Mouse (Mus musculus) 416B (cell line): Measurements from ENCODE around the gene Ndufb10.

Experiments used
- DNase-seq: peaks from one replicate; pipeline ENCODE4 v3.0.0; 2011; ENCODE audit warnings: low read depth

Gene Ndufb10

DNA sequence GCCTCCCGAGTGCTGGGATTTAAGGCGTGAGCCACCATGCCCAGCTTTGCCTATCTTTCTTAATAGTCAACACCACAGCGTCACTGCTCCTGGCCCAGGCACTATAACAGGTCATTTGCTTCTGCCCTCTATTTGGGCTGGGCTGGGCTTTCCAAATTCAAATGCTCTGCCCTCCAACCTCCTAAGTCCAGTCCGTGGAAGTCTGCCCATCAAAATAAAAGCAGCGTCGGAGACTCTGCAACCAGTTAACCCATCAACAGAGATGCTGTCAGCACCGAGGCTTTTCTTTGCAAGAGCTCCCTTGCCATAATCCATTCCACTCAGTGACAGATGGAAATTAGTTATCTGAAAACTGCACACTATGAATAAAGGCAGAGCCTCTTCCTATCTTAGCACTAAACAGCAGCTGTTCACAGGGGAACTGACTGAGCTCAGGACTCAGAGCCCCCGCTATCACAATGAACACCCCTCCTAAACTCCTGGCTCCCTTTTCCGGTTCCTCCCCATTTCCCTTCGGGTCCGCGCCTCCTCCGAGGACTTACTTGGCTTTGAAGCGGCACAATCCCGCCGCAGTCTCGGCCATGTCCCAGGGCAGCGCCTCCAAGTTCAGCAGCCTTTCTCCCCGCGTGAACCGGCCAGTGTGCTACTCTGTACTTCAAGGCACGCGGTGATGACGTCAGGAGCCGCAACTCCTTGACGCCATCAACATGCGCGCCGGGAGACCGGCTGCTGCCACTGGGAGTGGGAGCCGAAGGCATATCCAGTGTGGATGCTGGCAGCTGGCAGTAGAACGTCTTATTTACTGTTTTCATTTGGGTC, 17.1 kb downstream of the Ndufb10 start, which contains the start of gene Tbl3:
Gene Tbl3 (minus strand): TSS at position 679 of the 819 bp plus-strand sequence.
- peak; percentile 95 for DNase-seq

GRCm38 (mm10) chr17:24705821-24706220, 18.5 kb downstream of the Ndufb10 start:
- no peak for DNase-seq

- no peak for DNase-seq
These were observed 23.0 kb downstream of the Ndufb10 start for GRCm38 (mm10) chr17:24701251-24701650.

DNA sequence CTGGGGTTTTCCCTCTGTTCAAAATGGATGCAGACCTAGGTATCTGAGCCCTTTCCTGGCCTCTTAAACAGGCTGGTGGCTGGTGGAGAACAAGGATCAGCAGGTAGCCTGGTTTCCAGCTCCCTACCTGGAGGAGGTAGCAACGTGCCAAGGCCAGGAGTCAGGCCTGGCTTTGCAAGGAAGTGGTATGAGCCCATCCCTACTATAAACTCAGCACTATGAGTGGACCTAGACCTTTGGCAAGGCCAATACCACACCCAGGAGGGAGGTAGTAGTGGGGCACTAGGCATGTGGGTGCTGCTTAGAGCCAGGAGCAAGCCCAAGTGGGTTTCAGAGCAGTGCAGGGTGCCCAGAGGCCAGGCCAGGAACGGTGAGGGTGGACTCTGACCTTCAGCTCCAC, 24.8 kb downstream of the Ndufb10 start:
- DNase-seq: no peak

- DNase-seq: no peak
These were observed 25.6 kb downstream of the Ndufb10 start for GRCm38 (mm10) chr17:24698715-24699114.

GRCm38 (mm10) chr17:24697985-24698384, 26.3 kb downstream of the Ndufb10 start:
- DNase-seq: no peak

GRCm38 (mm10) chr17:24696011-24696697, 28.1 kb downstream of the Ndufb10 start, which contains the start of the genes Gfer and Noxo1:
Gene Gfer (minus strand): TSS chr17:24696156.
Gene Noxo1 (plus strand): TSS chr17:24696234.
- DNase-seq: peak; percentile 72

GRCm38 (mm10) chr17:24695326-24696010, 28.8 kb downstream of the Ndufb10 start:
- peak; percentile 39 for DNase-seq

GRCm38 (mm10) chr17:24692385-24692784, 31.9 kb downstream of the Ndufb10 start:
- DNase-seq: no peak

DNA sequence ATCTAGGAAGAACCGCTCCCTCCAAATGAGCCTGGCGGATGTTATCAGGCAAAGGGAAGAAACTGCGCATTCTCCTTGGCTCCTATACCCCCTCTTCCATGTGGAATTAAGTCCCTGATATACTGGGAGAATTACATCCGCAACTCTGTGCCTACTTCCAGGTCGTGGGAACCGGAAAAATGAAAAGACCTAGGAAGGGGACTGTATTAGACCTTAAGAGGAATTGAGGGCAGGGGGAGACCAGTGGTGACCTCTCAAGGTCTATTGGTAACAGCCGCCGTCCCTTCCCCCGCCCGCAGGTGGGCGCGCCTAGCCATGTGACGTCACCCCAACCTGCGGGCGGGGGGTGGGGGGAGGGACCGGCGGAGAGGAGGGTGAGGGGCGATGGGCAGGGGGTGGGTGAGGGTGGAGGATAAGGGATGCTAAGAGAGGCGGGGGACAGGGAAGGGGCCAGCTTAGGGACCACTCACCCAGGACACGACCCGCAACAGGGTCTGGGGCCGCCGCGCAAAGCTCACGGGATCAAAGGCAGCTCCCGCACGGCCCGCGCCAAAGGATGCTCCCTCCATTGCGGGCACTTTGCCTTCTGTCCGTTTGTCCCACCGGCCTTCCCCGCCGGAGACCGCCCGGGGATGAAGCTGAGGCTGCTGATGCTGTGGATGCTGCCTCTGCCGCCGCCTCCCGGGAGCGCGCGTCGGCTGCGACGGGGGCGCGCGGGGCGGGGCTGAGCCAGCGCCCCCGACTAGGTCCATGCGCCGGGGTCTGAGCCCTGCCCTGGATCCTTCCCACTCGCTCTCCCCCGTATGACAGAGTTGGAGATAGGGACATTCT, 34.8 kb downstream of the Ndufb10 start, which contains the start of gene Syngr3:
Gene Syngr3 (minus strand): TSS at position 705 of the 831 bp plus-strand sequence.
- no peak for DNase-seq

DNA sequence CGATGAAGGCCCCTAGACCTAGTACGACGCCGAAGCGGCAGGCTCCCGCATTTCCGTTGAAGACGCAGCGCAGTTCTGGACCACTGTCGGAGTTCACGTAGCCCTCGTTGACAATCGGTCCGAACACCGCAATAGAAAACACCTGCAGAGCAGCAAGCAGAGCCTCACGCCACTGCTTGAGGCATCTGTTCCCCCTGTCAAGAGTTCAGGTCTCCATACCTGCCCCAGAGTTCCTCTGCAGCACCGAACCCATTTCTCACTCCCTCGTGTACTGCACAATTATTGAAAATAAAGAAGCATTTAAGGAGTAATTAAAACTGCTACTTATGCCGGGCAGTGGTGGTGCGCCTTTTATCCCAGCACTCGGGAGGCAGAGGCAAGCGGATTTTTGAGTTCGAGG, 36.7 kb downstream of the Ndufb10 start:
- DNase-seq: no peak

DNA sequence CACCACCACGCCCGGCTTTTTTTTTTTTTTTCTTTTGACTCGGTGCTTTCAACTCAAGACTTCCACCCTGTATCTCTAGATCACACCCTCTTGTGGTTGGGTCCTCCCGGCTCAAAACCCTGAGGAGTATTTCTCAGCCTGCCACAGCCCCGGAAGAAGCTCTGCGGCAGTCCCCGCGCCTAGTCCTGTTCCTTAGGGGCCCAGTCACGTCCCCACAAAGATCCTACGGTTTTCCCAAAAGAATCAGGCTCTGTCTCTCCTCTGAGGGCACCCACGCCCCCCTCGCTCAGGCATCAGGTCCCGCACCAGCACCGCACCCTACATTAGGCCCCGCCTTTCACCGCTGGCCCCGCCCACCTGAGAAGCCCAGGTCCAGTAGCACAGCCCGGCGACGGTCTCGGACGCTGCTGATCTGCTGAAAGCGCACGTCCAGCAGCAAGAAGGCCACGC, 37.1 kb downstream of the Ndufb10 start:
- peak; percentile 74 for DNase-seq

DNA sequence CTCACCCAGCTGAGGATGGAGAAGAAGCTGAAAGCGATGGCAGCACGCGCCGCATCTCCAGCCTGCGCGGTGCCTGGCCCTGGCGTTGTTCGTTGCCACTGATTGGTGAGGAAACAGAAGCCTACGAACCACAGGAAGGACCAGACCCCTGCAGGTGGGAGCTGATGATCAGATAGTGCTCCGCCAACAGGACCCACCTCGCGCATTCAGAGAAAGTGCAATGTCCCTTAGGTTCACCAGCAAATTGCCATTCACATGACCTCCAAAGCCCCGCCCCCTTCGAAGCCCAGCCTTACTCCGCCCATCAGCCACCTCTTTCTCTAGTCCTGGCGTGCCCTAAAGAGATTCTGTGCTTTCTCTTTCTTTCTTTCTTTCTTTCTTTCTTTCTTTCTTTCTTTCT, 37.8 kb downstream of the Ndufb10 start:
- DNase-seq: peak; percentile 76

DNA sequence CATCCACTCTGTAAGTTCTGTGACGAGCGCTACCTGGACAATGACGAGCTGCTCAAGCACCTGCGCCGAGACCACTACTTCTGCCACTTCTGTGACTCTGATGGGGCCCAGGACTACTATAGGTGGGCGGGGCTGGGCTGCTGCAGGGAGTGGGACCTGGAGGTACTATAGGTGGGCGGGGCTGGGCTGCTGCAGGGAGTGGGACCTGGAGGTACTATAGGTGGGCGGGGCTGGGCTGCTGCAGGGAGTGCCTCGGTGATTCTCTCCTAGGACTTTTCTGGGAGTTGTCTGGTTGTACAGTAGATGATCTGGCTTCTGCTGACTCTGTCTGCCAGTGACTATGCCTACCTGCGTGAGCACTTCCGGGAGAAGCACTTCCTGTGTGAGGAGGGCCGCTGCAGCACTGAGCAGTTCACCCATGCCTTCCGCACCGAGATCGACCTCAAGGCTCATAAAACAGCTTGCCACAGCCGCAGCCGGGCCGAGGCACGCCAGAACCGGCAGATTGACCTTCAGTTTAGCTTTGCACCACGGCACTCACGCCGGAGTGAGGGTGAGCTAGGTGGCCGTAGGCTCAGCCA, 46.7 kb downstream of the Ndufb10 start:
- DNase-seq: no peak

DNA sequence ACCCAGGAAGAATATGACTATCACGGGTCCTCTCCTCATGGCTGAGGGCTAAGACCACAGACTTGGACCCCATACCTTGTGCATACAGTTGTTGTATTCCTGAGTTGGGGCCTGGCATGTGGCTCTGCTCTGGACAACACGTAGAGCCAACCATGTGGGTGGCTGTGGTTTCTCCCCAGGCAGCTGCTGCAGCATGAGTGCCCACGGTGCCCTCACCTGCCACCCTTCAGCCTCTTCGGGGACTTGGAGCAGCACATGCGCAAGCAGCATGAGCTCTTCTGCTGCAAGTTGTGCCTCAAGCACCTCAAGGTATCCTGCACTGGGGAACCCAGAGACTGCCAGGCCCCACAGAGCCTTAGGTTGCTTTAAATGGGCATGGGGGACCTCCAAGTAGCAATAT, 47.4 kb downstream of the Ndufb10 start:
- DNase-seq: no peak

DNA sequence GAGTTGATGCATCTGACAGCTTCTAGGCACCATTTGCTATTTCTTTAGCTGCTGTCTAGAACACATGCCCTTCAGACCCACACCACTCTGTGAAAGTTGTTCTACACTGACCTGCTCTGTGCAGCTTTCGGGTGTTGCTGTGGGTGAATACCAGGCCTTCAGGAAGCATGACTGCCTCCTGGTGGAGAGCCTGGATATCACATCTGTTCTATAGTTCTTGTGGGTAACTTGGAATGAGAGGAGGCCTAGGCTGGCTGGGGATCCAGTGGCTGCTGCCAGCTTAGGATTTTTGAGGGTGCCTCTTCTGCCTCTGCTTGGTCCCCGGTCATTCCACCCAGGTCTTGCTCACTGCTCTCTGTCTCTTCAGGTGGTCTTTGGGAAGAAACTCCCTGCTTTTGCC, 48.1 kb downstream of the Ndufb10 start:
- peak; percentile 84 for DNase-seq

- DNase-seq: no peak
These were observed 50.0 kb downstream of the Ndufb10 start for GRCm38 (mm10) chr17:24674277-24674676.

DNA sequence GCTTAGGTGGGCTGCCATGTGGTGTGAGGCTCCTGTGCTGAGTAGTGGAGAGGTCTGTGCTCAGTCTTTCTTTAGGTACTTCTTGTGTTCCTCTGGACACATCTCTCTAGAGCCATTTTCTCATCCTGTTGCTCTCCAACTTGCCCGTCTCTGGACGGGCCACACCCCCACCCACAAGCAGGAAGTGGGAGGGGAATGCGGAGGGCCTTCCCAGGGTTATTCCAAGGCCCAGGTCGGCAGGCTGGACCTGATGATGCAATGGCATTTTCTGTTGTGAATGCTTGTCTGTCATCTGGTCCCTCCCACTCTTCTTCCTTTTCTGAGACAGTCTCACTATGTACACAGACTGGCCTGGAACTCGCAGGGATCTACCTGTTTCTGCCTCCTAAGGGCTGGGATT, 52.1 kb downstream of the Ndufb10 start:
- DNase-seq: peak; percentile 82
